Mouse (Mus musculus) lung, adult 2 months (tissue): ENCODE measurements around the gene Tlk2.

Source experiments
- CTCF ChIP-seq: fragments of 200-500 bp; IDR thresholded peaks from 2 replicates; pipeline ENCODE4 v1.5.1; 2011; ENCODE audit warnings: mild to moderate bottlenecking, low read length, control low read depth; ENCODE audit not compliant: insufficient read depth
- POLR2A ChIP-seq: fragments of 200-500 bp; IDR thresholded peaks from 2 replicates; pipeline ENCODE4 v1.6.1; 2011; ENCODE audit warnings: low read depth, mild to moderate bottlenecking, control low read depth, low read length, borderline replicate concordance; ENCODE audit errors: extremely low read depth

GRCm38 (mm10) chr11:105214257-105214656 lies 35.6 kb downstream of the Tlk2 start:
- TF ChIP-seq POLR2A, result no peak
- TF ChIP-seq CTCF, result 0 out of 2 replicates have a peak, but pooled peaks have one; percentile 6
